Mouse (Mus musculus) lung, postnatal 36 days (tissue): ENCODE results near the gene Klhl29.

Experiments
- DNase-seq: peaks from one replicate; pipeline ENCODE4 v3.0.0; 2022; ENCODE audit warnings: mixed read lengths

Gene Klhl29

GRCm38 (mm10) chr12:5166141-5166540 is 209.3 kb downstream of the Klhl29 start:
- peak; percentile 34 for DNase-seq

- peak; percentile 41 for DNase-seq
These were observed 210.1 kb downstream of the Klhl29 start for GRCm38 (mm10) chr12:5165411-5165810.

GRCm38 (mm10) chr12:5162672-5163071 is 212.8 kb downstream of the Klhl29 start:
- DNase-seq: no peak

- DNase-seq: no peak
These were observed 213.9 kb downstream of the Klhl29 start for GRCm38 (mm10) chr12:5161631-5162030.

GRCm38 (mm10) chr12:5157931-5158481 is 217.5 kb downstream of the Klhl29 start:
- no peak for DNase-seq

GRCm38 (mm10) chr12:5157021-5157681 is 218.3 kb downstream of the Klhl29 start:
- DNase-seq: no peak

GRCm38 (mm10) chr12:5155177-5155576 is 220.3 kb downstream of the Klhl29 start:
- no peak for DNase-seq

GRCm38 (mm10) chr12:5151859-5152258 is 223.6 kb downstream of the Klhl29 start:
- DNase-seq: no peak

- DNase-seq: no peak
These were observed 228.0 kb downstream of the Klhl29 start for GRCm38 (mm10) chr12:5147346-5148035.

GRCm38 (mm10) chr12:5143903-5144781 is 231.3 kb downstream of the Klhl29 start:
- DNase-seq: no peak

GRCm38 (mm10) chr12:5143224-5143623 is 232.3 kb downstream of the Klhl29 start:
- no peak for DNase-seq

GRCm38 (mm10) chr12:5142776-5143175 is 232.7 kb downstream of the Klhl29 start:
- DNase-seq: peak; percentile 89

GRCm38 (mm10) chr12:5141040-5141439 is 234.4 kb downstream of the Klhl29 start:
- no peak for DNase-seq

- no peak for DNase-seq
These were observed 236.2 kb downstream of the Klhl29 start for GRCm38 (mm10) chr12:5139302-5139701.

- DNase-seq: peak; percentile 56
These were observed 239.2 kb downstream of the Klhl29 start for GRCm38 (mm10) chr12:5136300-5136699.

- no peak for DNase-seq
These were observed 246.3 kb downstream of the Klhl29 start for GRCm38 (mm10) chr12:5129190-5129589.

GRCm38 (mm10) chr12:5125907-5126306 is 249.6 kb downstream of the Klhl29 start:
- no peak for DNase-seq

GRCm38 (mm10) chr12:5122972-5123371 is 252.5 kb downstream of the Klhl29 start:
- no peak for DNase-seq

GRCm38 (mm10) chr12:5120249-5120648 is 255.2 kb downstream of the Klhl29 start:
- no peak for DNase-seq

- DNase-seq: peak; percentile 93
These were observed 255.8 kb downstream of the Klhl29 start for GRCm38 (mm10) chr12:5119726-5120125.

- no peak for DNase-seq
These were observed 256.2 kb downstream of the Klhl29 start for GRCm38 (mm10) chr12:5119286-5119685.

- DNase-seq: no peak
These were observed 258.9 kb downstream of the Klhl29 start for GRCm38 (mm10) chr12:5116605-5117004.

- no peak for DNase-seq
These were observed 260.9 kb downstream of the Klhl29 start for GRCm38 (mm10) chr12:5114631-5115030.
